Mouse (Mus musculus): Measurements from ENCODE around the gene Hsfy2. TPM values are rescaled to one million over a fixed set of nuclear protein-coding genes. Genes with fewer than 3 reads are reported as not detected.

Gene Hsfy2
- total RNA-seq (2022): not detected

DNA sequence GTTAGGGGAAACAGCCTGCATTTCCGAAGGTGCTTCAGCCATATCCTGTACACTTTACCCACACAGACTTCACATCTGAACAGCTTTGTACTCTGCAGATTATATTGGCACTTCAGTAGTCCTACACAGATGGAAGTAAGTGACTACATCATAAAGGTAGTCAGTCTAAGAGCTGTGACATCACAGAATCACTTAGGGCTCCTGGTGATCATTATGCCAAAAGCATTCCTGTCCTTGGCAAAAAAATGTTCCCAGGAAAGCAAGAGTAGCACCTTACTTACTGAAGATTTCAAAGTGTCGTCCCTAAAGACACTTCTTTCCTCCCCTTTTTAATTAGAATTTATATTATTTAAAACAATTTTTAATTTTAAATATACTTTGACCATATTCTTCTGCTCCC, at the start of gene Hsfy2:
Gene Hsfy2, minus strand, starts transcription at position 101 of the 400 bp plus-strand sequence.
- no peak for DNase-seq (ENCODE audit: low spot score in 2 of 2)

- DNase-seq (ENCODE audit: low spot score in 2 of 2): no peak
These were observed 47.9 kb upstream of the Hsfy2 start for GRCm38 (mm10) chr1:56685053-56685557.

DNA sequence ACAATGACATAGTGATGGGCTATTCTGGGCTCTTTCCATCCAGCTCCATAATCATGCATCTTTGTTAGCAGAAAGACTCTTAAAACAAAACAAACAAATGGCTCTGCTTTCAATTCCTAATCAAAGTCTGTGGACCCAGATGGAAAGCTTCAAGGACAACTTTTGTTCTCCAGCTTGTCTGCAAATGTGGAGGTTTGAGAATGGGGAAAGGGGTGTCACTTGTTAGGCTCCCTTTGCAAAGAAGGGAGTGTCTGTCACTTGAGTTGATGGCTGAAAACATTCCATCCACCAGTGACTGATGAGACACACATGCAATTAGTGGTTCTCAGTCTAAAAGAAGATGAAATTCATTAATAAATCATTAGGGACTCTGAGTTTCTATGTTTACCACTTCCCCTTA, 47.3 kb upstream of the Hsfy2 start:
- no peak for DNase-seq (ENCODE audit: low spot score in 2 of 2)

- no peak for DNase-seq (ENCODE audit: low spot score in 2 of 2)
These were observed 44.0 kb upstream of the Hsfy2 start for GRCm38 (mm10) chr1:56681258-56681657.

DNA sequence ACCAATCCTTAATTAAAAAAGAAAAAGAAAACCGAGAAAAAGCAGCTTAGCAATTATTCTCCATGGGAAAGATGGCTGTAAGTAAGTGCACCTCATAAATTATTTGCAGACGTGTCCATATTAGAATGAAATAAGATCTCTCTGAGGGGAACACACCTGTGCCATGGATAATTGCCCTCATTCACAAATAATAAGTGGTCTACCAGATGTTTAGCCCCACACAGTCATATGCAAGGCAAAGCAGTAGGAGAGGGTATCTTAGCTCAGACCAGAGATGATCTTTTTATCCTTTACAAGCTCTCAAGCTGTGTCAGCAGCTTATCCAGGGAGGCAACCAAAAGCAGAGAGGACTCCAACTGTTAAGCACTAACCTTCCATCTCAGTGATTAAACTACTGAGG, 38.0 kb upstream of the Hsfy2 start:
- DNase-seq (ENCODE audit: low spot score in 2 of 2): no peak

GRCm38 (mm10) chr1:56674601-56675000, 37.4 kb upstream of the Hsfy2 start:
- DNase-seq (ENCODE audit: low spot score in 2 of 2): no peak

GRCm38 (mm10) chr1:56671241-56671945, 34.2 kb upstream of the Hsfy2 start:
- no peak for DNase-seq (ENCODE audit: low spot score in 2 of 2)

DNA sequence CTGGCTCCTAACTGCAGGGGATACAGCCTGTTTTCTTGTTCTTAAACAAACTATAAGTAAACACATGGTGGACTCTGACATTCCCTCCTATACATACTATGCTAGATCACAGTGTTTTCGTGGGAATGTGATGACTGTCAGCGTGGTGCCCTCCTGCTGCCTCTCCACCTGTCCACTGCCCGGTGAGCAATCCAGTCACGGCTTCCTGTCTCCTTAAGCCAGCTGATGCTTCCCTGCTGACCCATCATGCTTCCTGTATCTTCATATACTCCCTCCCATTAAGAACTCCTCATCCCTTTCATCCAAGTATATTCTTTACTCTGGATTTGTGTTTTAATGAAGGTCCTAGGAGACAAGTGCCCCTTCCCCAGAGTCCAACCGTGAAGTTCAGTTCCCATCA, 33.3 kb upstream of the Hsfy2 start:
- DNase-seq (ENCODE audit: low spot score in 2 of 2): no peak

- no peak for DNase-seq (ENCODE audit: low spot score in 2 of 2)
These were observed 27.4 kb upstream of the Hsfy2 start for GRCm38 (mm10) chr1:56664606-56665005.

- DNase-seq (ENCODE audit: low spot score in 2 of 2): no peak
These were observed 10.4 kb downstream of the Hsfy2 start for GRCm38 (mm10) chr1:56626824-56627223.

GRCm38 (mm10) chr1:56624304-56624703, 12.9 kb downstream of the Hsfy2 start:
- no peak for DNase-seq (ENCODE audit: low spot score in 2 of 2)

- DNase-seq (ENCODE audit: low spot score in 2 of 2): no peak
These were observed 24.9 kb downstream of the Hsfy2 start for GRCm38 (mm10) chr1:56612384-56612783.
